Mouse (Mus musculus): Measurements from ENCODE around the gene Gm11397.
"Not testable (repeated sequence)": the region's sequence is repeated elsewhere in the genome, so short reads cannot be mapped to it uniquely, and the experiment has no call there.

Gene Gm11397

DNA sequence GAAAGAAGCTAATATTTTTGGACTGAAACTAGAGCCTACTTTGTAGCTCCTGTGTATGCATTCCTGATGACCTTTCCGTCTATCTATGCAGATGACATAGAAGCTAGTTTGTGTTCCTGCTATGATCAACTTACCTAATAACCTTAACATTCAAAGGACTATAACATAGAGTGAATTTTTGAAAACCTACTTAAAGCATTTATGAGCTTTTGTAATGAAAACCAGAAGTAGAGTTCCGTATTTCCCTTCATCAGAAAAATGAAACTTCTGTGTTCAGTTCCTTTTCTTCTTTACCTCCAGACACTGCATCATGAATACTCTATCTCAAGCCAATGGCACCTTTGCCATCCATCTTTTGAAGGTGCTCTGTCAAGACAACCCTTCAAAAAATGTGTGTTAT, at the start of gene Gm11397:
TSS of gene Gm11397 (plus strand) at position 301 of the 400 bp plus-strand sequence.
- DNase-seq = not testable (repeated sequence)

DNA sequence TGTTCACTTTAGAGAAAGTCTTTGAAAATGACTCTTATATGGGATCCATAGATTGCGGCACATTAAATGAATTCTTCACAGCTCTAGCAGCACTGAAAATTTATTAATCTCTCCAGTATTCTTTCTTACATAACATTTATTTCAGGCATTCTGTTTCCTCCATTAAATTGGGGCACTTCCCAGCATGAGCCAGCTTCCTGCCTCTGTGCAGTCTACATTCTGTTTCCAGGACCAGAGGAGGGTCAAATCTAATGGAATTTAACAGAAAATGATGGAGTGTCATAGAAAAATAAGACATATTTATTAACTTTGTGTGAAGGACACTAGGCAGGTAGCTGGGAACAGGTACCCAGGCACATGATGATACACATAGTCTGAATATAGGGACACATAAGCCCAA, 38.9 kb upstream of the Gm11397 start:
- DNase-seq = not testable (repeated sequence)

DNA sequence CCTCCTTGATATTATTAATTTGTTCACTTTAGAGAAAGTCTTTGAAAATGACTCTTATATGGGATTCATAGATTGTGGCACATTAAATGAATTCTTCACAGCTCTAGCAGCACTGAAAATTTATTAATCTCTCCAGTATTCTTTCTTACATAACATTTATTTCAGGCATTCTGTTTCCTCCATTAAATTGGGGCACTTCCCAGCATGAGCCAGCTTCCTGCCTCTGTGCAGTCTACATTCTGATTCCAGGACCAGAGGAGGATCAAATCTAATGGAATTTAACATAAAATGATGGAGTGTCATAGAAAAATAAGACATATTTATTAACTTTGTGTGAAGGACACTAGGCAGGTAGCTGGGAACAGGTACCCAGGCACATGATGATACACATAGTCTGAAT, 37.2 kb downstream of the Gm11397 start:
- DNase-seq = not testable (repeated sequence)

Measured in kidney, postnatal 4 days (tissue).